Mouse (Mus musculus) heart, adult 2 months (tissue): Measurements from ENCODE around the gene Vps37b.

Experiments
- EP300 ChIP-seq: fragments of 200-500 bp; IDR thresholded peaks from 2 replicates; pipeline ENCODE4 v1.6.1; 2011; ENCODE audit warnings: low read depth, low read length, control low read depth; ENCODE audit not compliant: insufficient read depth
- POLR2A ChIP-seq: fragments of 200-500 bp; IDR thresholded peaks from 2 replicates; pipeline ENCODE4 v1.6.1; 2011; ENCODE audit warnings: mild to moderate bottlenecking, low read depth, low read length, control low read depth; ENCODE audit not compliant: insufficient read depth

DNA sequence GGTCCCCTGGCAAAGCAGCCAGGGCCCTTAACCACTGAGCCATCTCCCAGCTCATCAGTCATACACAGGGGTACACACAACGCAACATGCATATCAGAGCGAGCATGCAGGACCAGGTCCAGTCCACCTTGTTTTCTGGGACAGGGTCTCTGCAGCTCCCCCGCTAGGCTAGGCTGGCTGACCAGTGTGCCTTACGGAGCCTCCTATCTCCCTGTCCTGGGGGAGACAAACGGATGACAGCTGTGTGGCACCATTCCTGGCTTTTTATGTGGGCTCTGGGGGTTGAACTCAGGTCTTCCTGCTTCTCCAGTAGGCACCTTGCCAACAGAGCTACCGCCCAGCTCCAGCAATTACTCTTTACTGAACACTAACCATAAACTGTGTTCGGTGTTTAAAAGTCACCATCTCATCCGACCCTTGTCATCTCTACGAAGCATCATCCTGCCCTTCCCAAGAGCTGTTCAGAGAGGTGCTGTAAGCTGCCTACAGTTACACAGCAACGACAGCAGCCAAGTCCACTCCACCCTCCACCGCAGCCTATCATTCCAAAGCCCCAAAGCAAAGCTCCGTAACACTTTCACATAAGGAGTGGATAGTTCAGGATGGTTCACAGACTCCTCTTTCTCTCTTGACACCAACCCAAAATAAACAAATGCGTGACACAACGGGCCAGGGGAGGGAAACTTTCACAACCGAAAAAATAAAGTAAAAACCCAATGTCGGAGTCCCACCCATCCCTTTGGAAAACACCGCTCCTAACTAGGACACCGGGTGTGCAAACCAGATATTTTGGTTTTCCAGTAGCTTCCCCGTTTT, 2.6 kb downstream of the Vps37b start:
- TF ChIP-seq POLR2A (no peak), EP300 (no peak)
